Mouse (Mus musculus) stomach, postnatal 0 days (tissue): ENCODE measurements around the gene Phlda2.

Experiments
- CTCF ChIP-seq: IDR thresholded peaks from 2 replicates; pipeline ENCODE4 v1.5.1; 2016; ENCODE audit warnings: antibody characterized with exemption, low read depth, mild to moderate bottlenecking, moderate library complexity
- EP300 ChIP-seq: optimal IDR thresholded peaks from 2 replicates; pipeline ENCODE3; 2016; ENCODE audit warnings: antibody characterized with exemption

GRCm38 (mm10) chr7:143509566-143509965 is 6.6 kb upstream of the Phlda2 start:
- TF ChIP-seq CTCF (no peak), EP300 (no peak)
